In the genomic region with DNA sequence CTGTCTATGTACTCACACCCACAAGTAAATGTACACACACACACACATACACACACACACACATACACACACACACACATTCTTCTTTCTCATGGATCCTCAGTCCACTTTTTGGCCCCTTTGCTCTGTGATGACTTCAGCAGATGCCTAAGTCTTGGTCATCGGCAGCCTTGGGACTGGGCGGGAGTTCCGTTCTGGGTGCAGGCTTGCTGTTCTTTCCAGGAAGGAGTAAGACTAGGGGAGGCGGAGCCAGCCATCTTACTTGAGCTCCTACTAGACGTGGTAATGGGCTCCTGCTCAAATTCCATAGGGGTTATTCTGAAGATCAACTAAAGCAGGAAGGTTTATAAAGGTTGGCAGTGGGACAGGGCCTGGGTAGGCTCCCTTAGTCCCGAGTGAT, we compare ENCODE assay signal across 9 mouse cellular contexts. TPM values are rescaled to one million over a fixed set of nuclear protein-coding genes. Genes with fewer than 3 reads are reported as not detected.
DNase-seq lines count a peak whose midpoint lies in the region; ATAC-seq and TF ChIP-seq lines count a peak whose summit lies in the region.
"Had no signal": no experiment of that assay in that cellular context is flagged by ENCODE, and none has a peak within 500 bp of the region (broad histone marks: within the 10 kb centered on the region; RNA-seq: fewer than 3 reads in every experiment).

No protein-coding gene starts in this region.

- TF ChIP-seq CTCF in E14TG2a.4 (conservative IDR thresholded peaks at IDR 0.05; ENCODE audit: low read length), result no peak

- peaks cover 68% of the 10 kb centered on the region for H3K4me1 ChIP-seq in E14TG2a.4 (replicated peaks; ENCODE audit: low read depth, low read length)
- peaks cover 34% of the 10 kb centered on the region for H3K4me1 ChIP-seq in heart, embryonic 16.5 days (ENCODE audit: control insufficient read depth, insufficient read depth, low read length)
- H3K4me1 ChIP-seq in limb, embryonic 13.5 days, result peaks cover 54% of the 10 kb centered on the region
- H3K4me1 ChIP-seq in stomach, embryonic 16.5 days (ENCODE audit: control insufficient read depth, insufficient read depth, low read length), result peaks cover 39% of the 10 kb centered on the region

- peak overlapping the region; percentile 38 for H3K4me2 ChIP-seq in heart, embryonic 16.5 days (ENCODE audit: low read depth, low read length)
- peak overlapping the region; percentile 91 for H3K4me2 ChIP-seq in limb, embryonic 13.5 days (replicated peaks)
- peak overlapping the region; percentile 94 for H3K4me2 ChIP-seq in stomach, embryonic 16.5 days (ENCODE audit: low read depth, low read length)

- H3K27ac ChIP-seq in heart, embryonic 16.5 days (ENCODE audit: low read length), result no peak overlapping the region; the same call in 1 of the 2 replicates
- H3K27ac ChIP-seq in limb, embryonic 13.5 days, result peak overlapping the region; percentile 6; the same call in 1 of the 2 replicates
- peak overlapping the region; percentile 34; the same call in 1 of the 2 replicates for H3K27ac ChIP-seq in stomach, embryonic 16.5 days (ENCODE audit: low read length)
- H3K27ac ChIP-seq: liver, embryonic 15.5 days had no signal

- no peak for ATAC-seq in heart, embryonic 16.5 days (replicated peaks; ENCODE audit: extremely low read depth, insufficient read depth, low FRiP score)
- no peak for ATAC-seq in limb, embryonic 13.5 days (ENCODE audit: low FRiP score, low read depth)
- ATAC-seq in stomach, embryonic 16.5 days (ENCODE audit: insufficient read depth, low FRiP score), result no peak
- ATAC-seq in megakaryocyte-erythroid progenitor cell, adult 5-6 weeks (replicated peaks; ENCODE audit: low FRiP score, low TSS enrichment, poor library complexity, severe bottlenecking), result no peak

- H3K27me3 ChIP-seq in E14TG2a.4 (ENCODE audit: insufficient read depth, low read length), result peaks cover 25% of the 10 kb centered on the region
- H3K27me3 ChIP-seq in heart, embryonic 16.5 days (ENCODE audit: control insufficient read depth, insufficient read depth, low read length), result no peaks in the 10 kb centered on the region
- no peaks in the 10 kb centered on the region for H3K27me3 ChIP-seq in limb, embryonic 13.5 days
- no peaks in the 10 kb centered on the region for H3K27me3 ChIP-seq in stomach, embryonic 16.5 days (ENCODE audit: control insufficient read depth, insufficient read depth, low read length)

- H3K36me3 ChIP-seq in E14TG2a.4 (ENCODE audit: insufficient read depth, low read length), result peaks cover 25% of the 10 kb centered on the region
- peaks cover 26% of the 10 kb centered on the region for H3K36me3 ChIP-seq in heart, embryonic 16.5 days (ENCODE audit: control insufficient read depth, insufficient read depth)
- H3K36me3 ChIP-seq in limb, embryonic 13.5 days, result peaks cover 43% of the 10 kb centered on the region
- H3K36me3 ChIP-seq in stomach, embryonic 16.5 days (ENCODE audit: control insufficient read depth, insufficient read depth, low read length), result peaks cover 15% of the 10 kb centered on the region; the same call in 1 of the 2 replicates

- H3K4me3 ChIP-seq in E14TG2a.4 (replicated peaks; ENCODE audit: low read length), result 0 out of 2 replicates have a peak overlapping the region, but pooled peaks have one; percentile 13
- H3K4me3 ChIP-seq in heart, embryonic 16.5 days (ENCODE audit: low read length), result peak overlapping the region; percentile 8
- peak overlapping the region; percentile 5 for H3K4me3 ChIP-seq in limb, embryonic 13.5 days
- peak overlapping the region; percentile 12 for H3K4me3 ChIP-seq in stomach, embryonic 16.5 days (replicated peaks; ENCODE audit: low read length)
- H3K4me3 ChIP-seq: liver, embryonic 15.5 days had no signal

- peak; percentile 85 to 86 for DNase-seq in adrenal gland, postnatal 36 days
- no peak for DNase-seq in ovary, postnatal 36 days (ENCODE audit: low spot score)
- DNase-seq in embryo, embryonic 10.5 days (ENCODE audit: low spot score), result no peak

- peak overlapping the region; percentile 27 for H3K9ac ChIP-seq in heart, embryonic 16.5 days (ENCODE audit: low read length)
- H3K9ac ChIP-seq in limb, embryonic 13.5 days, result peak overlapping the region; percentile 56
- H3K9ac ChIP-seq in stomach, embryonic 16.5 days (ENCODE audit: low read length), result peak overlapping the region; percentile 38; the same call in 1 of the 2 replicates
- H3K9ac ChIP-seq: liver, embryonic 15.5 days had no signal

- 54% methylated on average over 6 of the region's 6 CpGs for WGBS in heart, embryonic 16.5 days
- 55% methylated on average over 6 of the region's 6 CpGs for WGBS in limb, embryonic 13.5 days
- 40% methylated on average over 6 of the region's 6 CpGs for WGBS in stomach, embryonic 16.5 days

- no peaks in the 10 kb centered on the region for H3K9me3 ChIP-seq in E14TG2a.4 (ENCODE audit: low read length)
- H3K9me3 ChIP-seq in heart, embryonic 16.5 days (replicated peaks; ENCODE audit: control insufficient read depth, low read length), result no peaks in the 10 kb centered on the region
- no peaks in the 10 kb centered on the region for H3K9me3 ChIP-seq in limb, embryonic 13.5 days
- no peaks in the 10 kb centered on the region for H3K9me3 ChIP-seq in stomach, embryonic 16.5 days (replicated peaks; ENCODE audit: control insufficient read depth, low read length)
- H3K9me3 ChIP-seq: liver, embryonic 15.5 days had no signal

RNA-seq across cellular contexts. Expression of a gene that starts 6.1 kb away (rescaled TPM):
- total RNA-seq in adrenal gland, postnatal 36 days (2021), result 10 to 100 TPM; 90.4 to 95.6 TPM
- polyA plus RNA-seq in heart, embryonic 16.5 days (2015; fragmentation: Nextera tagmentation; extraction: Ambion mirVana), result 38.0 and 45.8 TPM in 2 replicates
- 68.8 and 68.9 TPM in 2 replicates for polyA plus RNA-seq in limb, embryonic 13.5 days (2015; fragmentation: Nextera tagmentation; extraction: Ambion mirVana)
- 27.7 and 36.0 TPM in 2 replicates for polyA plus RNA-seq in stomach, embryonic 16.5 days (2015; fragmentation: Nextera tagmentation; extraction: Ambion mirVana)
- 9.0 and 10.2 TPM in 2 replicates for total RNA-seq in megakaryocyte-erythroid progenitor cell, adult 5-6 weeks (2014; fragmentation: Nextera tagmentation)
- 7.8 and 7.9 TPM in 2 replicates for total RNA-seq in megakaryocyte-erythroid progenitor cell, adult 5-6 weeks (2017)

RNA-seq across cellular contexts. Expression of a gene that starts 14.1 kb away (rescaled TPM):
- total RNA-seq in adrenal gland, postnatal 36 days (2021), result 10 to 100 TPM; 49.0 to 53.6 TPM
- polyA plus RNA-seq in heart, embryonic 16.5 days (2015; fragmentation: Nextera tagmentation; extraction: Ambion mirVana), result 64.4 and 68.6 TPM in 2 replicates
- 69.2 and 76.3 TPM in 2 replicates for polyA plus RNA-seq in limb, embryonic 13.5 days (2015; fragmentation: Nextera tagmentation; extraction: Ambion mirVana)
- 62.2 and 64.9 TPM in 2 replicates for polyA plus RNA-seq in stomach, embryonic 16.5 days (2015; fragmentation: Nextera tagmentation; extraction: Ambion mirVana)
- total RNA-seq in megakaryocyte-erythroid progenitor cell, adult 5-6 weeks (2014; fragmentation: Nextera tagmentation), result 32.2 and 48.4 TPM in 2 replicates
- 26.3 and 29.0 TPM in 2 replicates for total RNA-seq in megakaryocyte-erythroid progenitor cell, adult 5-6 weeks (2017)

RNA-seq across cellular contexts. Expression of a gene that starts 14.9 kb away (rescaled TPM):
- 10 to 100 TPM; 30.8 to 33.0 TPM for total RNA-seq in adrenal gland, postnatal 36 days (2021)
- polyA plus RNA-seq in heart, embryonic 16.5 days (2015; fragmentation: Nextera tagmentation; extraction: Ambion mirVana), result 23.2 and 24.5 TPM in 2 replicates
- polyA plus RNA-seq in limb, embryonic 13.5 days (2015; fragmentation: Nextera tagmentation; extraction: Ambion mirVana), result 22.7 and 24.1 TPM in 2 replicates
- polyA plus RNA-seq in stomach, embryonic 16.5 days (2015; fragmentation: Nextera tagmentation; extraction: Ambion mirVana), result 17.1 and 17.2 TPM in 2 replicates
- 32.5 and 37.0 TPM in 2 replicates for total RNA-seq in megakaryocyte-erythroid progenitor cell, adult 5-6 weeks (2014; fragmentation: Nextera tagmentation)
- total RNA-seq in megakaryocyte-erythroid progenitor cell, adult 5-6 weeks (2017), result 27.1 and 32.6 TPM in 2 replicates

RNA-seq across cellular contexts. Expression of a gene that starts 25.2 kb away (rescaled TPM):
- under 1 TPM; 0.13 to 0.23 TPM for total RNA-seq in adrenal gland, postnatal 36 days (2021)
- polyA plus RNA-seq in heart, embryonic 16.5 days (2015; fragmentation: Nextera tagmentation; extraction: Ambion mirVana), result 0.14 and 0.25 TPM in 2 replicates
- 0.41 and 0.56 TPM in 2 replicates for polyA plus RNA-seq in limb, embryonic 13.5 days (2015; fragmentation: Nextera tagmentation; extraction: Ambion mirVana)
- polyA plus RNA-seq in stomach, embryonic 16.5 days (2015; fragmentation: Nextera tagmentation; extraction: Ambion mirVana), result 0.21 and 0.48 TPM in 2 replicates
- not detected in 2 replicates for total RNA-seq in megakaryocyte-erythroid progenitor cell, adult 5-6 weeks (2014; fragmentation: Nextera tagmentation)
- total RNA-seq in megakaryocyte-erythroid progenitor cell, adult 5-6 weeks (2017), result not detected in 2 replicates
- polyA plus RNA-seq: liver, embryonic 15.5 days had no signal

RNA-seq across cellular contexts. Expression of a gene that starts 27.0 kb away (rescaled TPM):
- total RNA-seq in adrenal gland, postnatal 36 days (2021), result 10 to 100 TPM; 63.9 to 66.5 TPM
- 16.2 and 19.0 TPM in 2 replicates for polyA plus RNA-seq in heart, embryonic 16.5 days (2015; fragmentation: Nextera tagmentation; extraction: Ambion mirVana)
- 26.0 and 26.5 TPM in 2 replicates for polyA plus RNA-seq in limb, embryonic 13.5 days (2015; fragmentation: Nextera tagmentation; extraction: Ambion mirVana)
- 28.3 and 29.8 TPM in 2 replicates for polyA plus RNA-seq in stomach, embryonic 16.5 days (2015; fragmentation: Nextera tagmentation; extraction: Ambion mirVana)
- total RNA-seq in megakaryocyte-erythroid progenitor cell, adult 5-6 weeks (2014; fragmentation: Nextera tagmentation), result 10.6 and 23.4 TPM in 2 replicates
- total RNA-seq in megakaryocyte-erythroid progenitor cell, adult 5-6 weeks (2017), result 5.8 and 6.4 TPM in 2 replicates

Comparison
In these comparisons a context has a peak if more than half of its experiments do, and no peak if none do; other contexts are left out.
1. DNase-seq: peak in adrenal gland, postnatal 36 days (2 of 2); none in ovary, postnatal 36 days (single experiment) and embryo, embryonic 10.5 days (single experiment).
2. H3K4me2 ChIP-seq: peak in every context shown above with its lines; median percentile 94 in stomach, embryonic 16.5 days; 91 in limb, embryonic 13.5 days; 38 in heart, embryonic 16.5 days.
3. Peak in every context shown above with its lines, with median percentiles within 50 percentile points of each other: H3K4me3 ChIP-seq and H3K9ac ChIP-seq.